Mouse (Mus musculus): ENCODE measurements around the gene Pip4k2c.

DNA sequence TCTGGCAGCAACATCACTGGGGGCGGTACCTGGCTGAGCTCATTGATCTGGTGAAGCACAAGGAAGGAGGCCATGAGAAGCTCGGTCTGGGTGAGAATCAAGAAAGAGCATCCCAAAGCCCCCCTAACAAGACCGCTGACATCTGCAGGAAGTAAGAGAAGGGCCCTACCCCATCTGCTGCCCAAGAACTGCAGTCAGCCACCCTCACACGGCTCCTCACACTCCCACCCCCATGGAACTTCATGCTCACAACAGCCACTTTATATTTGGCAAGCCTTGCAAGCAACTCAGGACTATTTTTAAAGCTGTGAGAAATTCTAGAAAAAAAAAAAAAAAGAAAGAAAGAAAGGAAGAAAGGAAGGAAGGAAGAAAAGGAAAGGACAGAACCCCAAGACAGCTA, 2.5 kb downstream of the Pip4k2c start:
- TF ChIP-seq CTCF (IDR thresholded peaks at IDR 0.05; ENCODE audit: borderline replicate concordance, insufficient read depth, low read depth, low read length) (no peak), POLR2A (IDR thresholded peaks at IDR 0.05; ENCODE audit: borderline replicate concordance, insufficient read depth, low read length) (no peak)
